Mouse (Mus musculus): ENCODE results near the gene Creb3l4. TPM values are rescaled to one million over a fixed set of nuclear protein-coding genes. Genes with fewer than 3 reads are reported as not detected.

Gene Creb3l4
- polyA plus RNA-seq, 1 experiment from 2014 or later = 3.8 TPM

DNA sequence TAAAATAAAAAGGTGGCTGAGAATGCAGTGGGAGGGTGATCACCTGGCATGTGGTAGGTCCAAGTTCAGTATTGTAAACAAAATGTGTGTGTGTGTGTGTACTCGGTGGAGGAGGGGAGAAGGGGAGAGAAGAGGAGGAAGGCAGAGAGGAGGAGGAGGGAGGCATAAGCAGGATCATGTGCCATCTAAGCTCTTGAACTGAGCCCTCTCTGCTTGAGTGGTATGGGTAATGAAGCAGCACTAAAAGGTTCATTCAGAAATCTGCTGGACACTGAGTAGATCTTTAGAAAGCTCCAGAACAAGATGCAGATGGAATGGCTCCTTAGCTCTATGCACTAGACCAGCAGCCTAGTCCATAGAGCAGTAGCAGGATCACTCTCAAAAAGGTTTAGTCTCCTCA is 40.4 kb downstream of the Creb3l4 start:
- Histone ChIP-seq H3K9me3 (no peaks in the 10 kb centered on the region), H3K4me2 (replicated peaks) (no peak overlapping the region), H3K27ac (no peak overlapping the region), H3K4me1 (no peaks in the 10 kb centered on the region), H3K9ac (no peak overlapping the region), H3K27me3 (replicated peaks) (no peaks in the 10 kb centered on the region), H3K36me3 (peaks cover 4% of the 10 kb centered on the region), H3K4me3 (no peak overlapping the region)
- WGBS = 68% methylated on average over 1 of the region's 1 CpGs
- no peak for ATAC-seq (ENCODE audit: low FRiP score, low read depth)

DNA sequence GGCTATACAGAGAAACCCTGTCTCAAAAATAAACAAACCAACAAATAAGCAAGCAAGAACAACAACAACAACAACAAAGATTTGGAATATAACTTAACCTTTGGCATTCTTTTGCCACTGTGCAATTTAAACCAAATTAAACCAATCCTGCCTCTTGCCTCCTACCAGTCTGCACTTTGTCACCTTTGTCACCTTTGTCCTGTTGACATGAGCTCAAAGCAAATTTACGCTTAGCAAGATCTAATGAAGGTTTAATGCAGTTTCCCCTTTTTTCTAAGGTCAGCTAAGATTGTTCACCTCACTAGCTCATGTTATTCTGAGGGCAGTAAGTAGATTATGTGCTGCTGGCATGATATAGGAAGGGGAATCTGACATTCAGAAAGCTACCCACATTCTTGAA is 45.8 kb downstream of the Creb3l4 start:
- H3K9ac ChIP-seq = no peak overlapping the region
- H3K36me3 ChIP-seq = no peaks in the 10 kb centered on the region
- no peaks in the 10 kb centered on the region for H3K4me1 ChIP-seq
- H3K9me3 ChIP-seq = no peaks in the 10 kb centered on the region
- no peak overlapping the region for H3K4me3 ChIP-seq
- H3K27me3 ChIP-seq (replicated peaks) = no peaks in the 10 kb centered on the region
- H3K27ac ChIP-seq = no peak overlapping the region
- no peak overlapping the region for H3K4me2 ChIP-seq (replicated peaks)
- no peak for ATAC-seq (ENCODE audit: low FRiP score, low read depth)
- WGBS = 91% methylated on average over 1 of the region's 1 CpGs

GRCm38 (mm10) chr3:90195644-90196043 is 47.7 kb downstream of the Creb3l4 start:
- H3K4me1 ChIP-seq = no peaks in the 10 kb centered on the region
- no peaks in the 10 kb centered on the region for H3K36me3 ChIP-seq
- ATAC-seq (ENCODE audit: low FRiP score, low read depth) = no peak
- no peak overlapping the region for H3K27ac ChIP-seq
- WGBS = 91% methylated on average over 1 of the region's 1 CpGs
- H3K4me2 ChIP-seq (replicated peaks) = no peak overlapping the region
- H3K9ac ChIP-seq = no peak overlapping the region
- no peaks in the 10 kb centered on the region for H3K27me3 ChIP-seq (replicated peaks)
- no peak overlapping the region for H3K4me3 ChIP-seq
- H3K9me3 ChIP-seq = no peaks in the 10 kb centered on the region

- H3K4me1 ChIP-seq = no peaks in the 10 kb centered on the region
- no peak overlapping the region for H3K4me2 ChIP-seq (replicated peaks)
- no peaks in the 10 kb centered on the region for H3K36me3 ChIP-seq
- H3K4me3 ChIP-seq = no peak overlapping the region
- no peak for ATAC-seq (ENCODE audit: low FRiP score, low read depth)
- no peak overlapping the region for H3K27ac ChIP-seq
- WGBS = 55% methylated on average over 4 of the region's 4 CpGs
- H3K9me3 ChIP-seq = no peaks in the 10 kb centered on the region
- no peaks in the 10 kb centered on the region for H3K27me3 ChIP-seq (replicated peaks)
- H3K9ac ChIP-seq = no peak overlapping the region
These were observed 48.6 kb downstream of the Creb3l4 start for GRCm38 (mm10) chr3:90194759-90195158.

GRCm38 (mm10) chr3:90190859-90191510 is 52.3 kb downstream of the Creb3l4 start:
- Histone ChIP-seq H3K9ac (no peak overlapping the region), H3K4me2 (replicated peaks) (no peak overlapping the region), H3K4me1 (no peaks in the 10 kb centered on the region), H3K9me3 (no peaks in the 10 kb centered on the region), H3K36me3 (no peaks in the 10 kb centered on the region), H3K27ac (no peak overlapping the region), H3K4me3 (no peak overlapping the region), H3K27me3 (replicated peaks) (no peaks in the 10 kb centered on the region)
- ATAC-seq (ENCODE audit: low FRiP score, low read depth) = no peak
- 83% methylated on average over 11 of the region's 11 CpGs for WGBS

Small RNAs within 50 kb of the gene (microRNA-seq; reads per million reads assigned to microRNA genes)
- not detected for gene Mir7012

Other genes starting within 250 kb of the Creb3l4 start
- 137 and 139 TPM in 2 replicates for gene Hax1, start 244.7 kb downstream of the Creb3l4 start, polyA plus RNA-seq (2016; fragmentation: Nextera tagmentation; extraction: Ambion mirVana)
- 201 and 218 TPM in 2 replicates for gene 4933434E20Rik, start 191.9 kb downstream of the Creb3l4 start, polyA plus RNA-seq (2016; fragmentation: Nextera tagmentation; extraction: Ambion mirVana)
- 184 and 186 TPM in 2 replicates for gene Ubap2l, start 190.9 kb downstream of the Creb3l4 start, polyA plus RNA-seq (2016; fragmentation: Nextera tagmentation; extraction: Ambion mirVana)
- gene Tpm3, start 170.9 kb downstream of the Creb3l4 start, polyA plus RNA-seq (2016; fragmentation: Nextera tagmentation; extraction: Ambion mirVana) = 464 and 470 TPM in 2 replicates
- 0.40 and 0.46 TPM in 2 replicates for gene Nup210l, start 139.4 kb downstream of the Creb3l4 start, polyA plus RNA-seq (2016; fragmentation: Nextera tagmentation; extraction: Ambion mirVana)
- 952 and 1,028 TPM in 2 replicates for gene Rps27, start 29.9 kb downstream of the Creb3l4 start, polyA plus RNA-seq (2016; fragmentation: Nextera tagmentation; extraction: Ambion mirVana)
- gene Rab13, start 29.8 kb downstream of the Creb3l4 start, polyA plus RNA-seq (2016; fragmentation: Nextera tagmentation; extraction: Ambion mirVana) = 22.3 and 23.4 TPM in 2 replicates
- 86.3 and 86.7 TPM in 2 replicates for gene Jtb, start 11.9 kb downstream of the Creb3l4 start, polyA plus RNA-seq (2016; fragmentation: Nextera tagmentation; extraction: Ambion mirVana)
- gene Slc39a1, start 4.7 kb upstream of the Creb3l4 start, polyA plus RNA-seq (2016; fragmentation: Nextera tagmentation; extraction: Ambion mirVana) = 33.8 and 44.2 TPM in 2 replicates
- 22.4 and 25.3 TPM in 2 replicates for gene Crtc2, start 10.7 kb upstream of the Creb3l4 start, polyA plus RNA-seq (2016; fragmentation: Nextera tagmentation; extraction: Ambion mirVana)
- 6.6 and 6.8 TPM in 2 replicates for gene Dennd4b, start 21.7 kb upstream of the Creb3l4 start, polyA plus RNA-seq (2016; fragmentation: Nextera tagmentation; extraction: Ambion mirVana)
- 12.8 and 15.9 TPM in 2 replicates for gene Gatad2b, start 49.7 kb upstream of the Creb3l4 start, polyA plus RNA-seq (2016; fragmentation: Nextera tagmentation; extraction: Ambion mirVana)
- gene Slc27a3, start 146.4 kb upstream of the Creb3l4 start, polyA plus RNA-seq (2016; fragmentation: Nextera tagmentation; extraction: Ambion mirVana) = 19.7 and 22.7 TPM in 2 replicates
- 38.1 and 40.5 TPM in 2 replicates for gene Ints3, start 190.1 kb upstream of the Creb3l4 start, polyA plus RNA-seq (2016; fragmentation: Nextera tagmentation; extraction: Ambion mirVana)
- 3.3 and 3.5 TPM in 2 replicates for gene Npr1, start 222.4 kb upstream of the Creb3l4 start, polyA plus RNA-seq (2016; fragmentation: Nextera tagmentation; extraction: Ambion mirVana)
- 322 and 326 TPM in 2 replicates for gene Ilf2, start 232.6 kb upstream of the Creb3l4 start, polyA plus RNA-seq (2016; fragmentation: Nextera tagmentation; extraction: Ambion mirVana)
- 81.7 and 87.0 TPM in 2 replicates for gene Snapin, start 247.5 kb upstream of the Creb3l4 start, polyA plus RNA-seq (2016; fragmentation: Nextera tagmentation; extraction: Ambion mirVana)